In the genomic region with DNA sequence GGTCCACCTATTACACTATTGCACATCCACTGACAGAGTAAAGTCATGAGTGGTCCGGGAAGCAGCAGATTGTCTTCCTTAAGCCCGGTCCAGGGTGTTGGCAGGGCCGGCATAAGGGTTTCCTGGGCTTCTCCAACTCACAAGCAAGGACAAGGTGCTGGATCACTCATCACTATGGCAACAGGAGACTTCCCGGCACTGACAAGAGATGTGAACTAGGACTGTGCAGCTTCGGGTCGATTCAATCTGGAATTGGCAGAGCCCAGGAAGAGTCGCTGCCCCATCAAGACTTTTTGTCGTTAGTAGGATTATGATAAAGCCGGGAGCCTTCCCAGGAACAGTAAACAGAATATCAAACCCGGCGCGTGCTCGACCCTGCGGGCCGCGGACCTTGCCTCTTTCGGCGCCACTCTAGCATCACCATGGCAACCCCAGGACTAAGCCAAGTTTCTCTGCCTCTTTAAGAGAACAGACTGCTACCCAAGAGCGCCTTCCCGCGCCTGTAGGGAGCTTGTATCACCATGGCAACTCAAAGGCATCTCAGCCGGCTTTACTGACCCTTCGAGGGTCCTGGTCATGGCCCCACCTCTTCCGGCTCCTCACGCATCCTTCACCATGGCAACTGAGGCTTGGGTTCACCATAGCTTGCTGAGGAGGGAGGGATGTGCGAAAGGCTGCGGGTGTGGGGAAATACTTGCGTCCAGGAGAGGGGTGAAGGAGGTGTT, we compare ENCODE assay signal across 8 mouse cellular contexts.
DNase-seq lines count a peak whose midpoint lies in the region; ATAC-seq and TF ChIP-seq lines count a peak whose summit lies in the region.

No protein-coding gene starts in this region.

- H3K36me3 ChIP-seq in liver, embryonic 12.5 days, result no peaks in the 10 kb centered on the region
- no peaks in the 10 kb centered on the region for H3K36me3 ChIP-seq in hindbrain, embryonic 12.5 days
- no peaks in the 10 kb centered on the region for H3K36me3 ChIP-seq in midbrain, postnatal 0 days (ENCODE audit: insufficient read depth, low read length)

- H3K4me1 ChIP-seq in liver, embryonic 12.5 days, result peaks cover 8% of the 10 kb centered on the region
- peaks cover 10% of the 10 kb centered on the region for H3K4me1 ChIP-seq in hindbrain, embryonic 12.5 days
- H3K4me1 ChIP-seq in midbrain, postnatal 0 days (ENCODE audit: insufficient read depth, low read length), result peaks cover 10% of the 10 kb centered on the region; the same call in 1 of the 2 replicates

- H3K27ac ChIP-seq in liver, embryonic 12.5 days, result no peak overlapping the region
- peak overlapping the region; percentile 36; the same call in 1 of the 2 replicates for H3K27ac ChIP-seq in hindbrain, embryonic 12.5 days
- H3K27ac ChIP-seq in midbrain, postnatal 0 days (ENCODE audit: low read depth, low read length), result peak overlapping the region; percentile 84

- WGBS in liver, embryonic 12.5 days (ENCODE audit: insufficient replicate concordance), result 15% methylated on average over 28 of the region's 28 CpGs
- WGBS in hindbrain, embryonic 12.5 days, result under 1% methylated on average over 28 of the region's 28 CpGs
- WGBS in midbrain, postnatal 0 days, result 1% methylated on average over 28 of the region's 28 CpGs

- H3K4me3 ChIP-seq in liver, embryonic 12.5 days, result no peak overlapping the region
- peak overlapping the region; percentile 37 for H3K4me3 ChIP-seq in hindbrain, embryonic 12.5 days
- H3K4me3 ChIP-seq in midbrain, postnatal 0 days (ENCODE audit: low read depth, low read length), result peak overlapping the region; percentile 40

- peaks cover 18% of the 10 kb centered on the region for H3K27me3 ChIP-seq in liver, embryonic 12.5 days (replicated peaks)
- peaks cover 21% of the 10 kb centered on the region for H3K27me3 ChIP-seq in hindbrain, embryonic 12.5 days
- H3K27me3 ChIP-seq in midbrain, postnatal 0 days (ENCODE audit: insufficient read depth, low read length), result no peaks in the 10 kb centered on the region

- peak; percentile 46 for TF ChIP-seq CTCF in midbrain, postnatal 0 days (IDR thresholded peaks at IDR 0.05)

- H3K9me3 ChIP-seq in liver, embryonic 12.5 days (replicated peaks), result no peaks in the 10 kb centered on the region
- H3K9me3 ChIP-seq in hindbrain, embryonic 12.5 days (replicated peaks), result no peaks in the 10 kb centered on the region
- H3K9me3 ChIP-seq in midbrain, postnatal 0 days (ENCODE audit: low read length), result no peaks in the 10 kb centered on the region

- H3K9ac ChIP-seq in liver, embryonic 12.5 days, result no peak overlapping the region
- peak overlapping the region; percentile 50 for H3K9ac ChIP-seq in hindbrain, embryonic 12.5 days
- peak overlapping the region; percentile 62 for H3K9ac ChIP-seq in midbrain, postnatal 0 days (replicated peaks; ENCODE audit: low read length, poor library complexity, severe bottlenecking)

- DNase-seq in liver, result no peak
- peak; percentile 96 for DNase-seq in embryo, embryonic 10.5 days (ENCODE audit: low spot score)
- peak; percentile 60 to 69 for DNase-seq in layer of hippocampus, postnatal 10 days (ENCODE audit: low spot score in 2 of 2)
- DNase-seq in midbrain, postnatal 0 days (ENCODE audit: low spot score), result peak; percentile 94
- DNase-seq in gastrocnemius, postnatal 4 days (ENCODE audit: low spot score in 2 of 2), result no peak
- DNase-seq in thymus, postnatal 36 days, result no peak

- ATAC-seq in liver, embryonic 12.5 days, result no peak
- peak; percentile 98 for ATAC-seq in hindbrain, embryonic 12.5 days (ENCODE audit: low FRiP score)
- ATAC-seq in midbrain, postnatal 0 days (ENCODE audit: low FRiP score), result peak; percentile 95

- H3K4me2 ChIP-seq in liver, embryonic 12.5 days, result peak overlapping the region; percentile 36
- peak overlapping the region; percentile 63 for H3K4me2 ChIP-seq in hindbrain, embryonic 12.5 days (replicated peaks)
- H3K4me2 ChIP-seq in midbrain, postnatal 0 days (ENCODE audit: low read depth, low read length, poor library complexity, severe bottlenecking), result peak overlapping the region; percentile 62

Comparison
In these comparisons a context has a peak if more than half of its experiments do, and no peak if none do; other contexts are left out.
1. DNase-seq: peak in embryo, embryonic 10.5 days (single experiment), layer of hippocampus, postnatal 10 days (2 of 2) and midbrain, postnatal 0 days (single experiment); none in liver (single experiment), gastrocnemius, postnatal 4 days (0 of 2) and thymus, postnatal 36 days (0 of 2).
2. Peak in every context shown above with its lines, with median percentiles within 50 percentile points of each other: H3K4me2 ChIP-seq.